Mouse (Mus musculus) bone marrow macrophage, adult 2 months (primary cell): ENCODE data around the gene Smpd4.

Experiments
- CTCF ChIP-seq: IDR thresholded peaks from 2 replicates; pipeline ENCODE4 v1.5.1; 2012; ENCODE audit warnings: low read depth, mild to moderate bottlenecking, low read length, moderate library complexity
- POLR2A ChIP-seq: IDR thresholded peaks from 2 replicates; pipeline ENCODE4 v1.6.1; 2012; ENCODE audit warnings: mild to moderate bottlenecking, low read depth, low read length, borderline replicate concordance

GRCm38 (mm10) chr16:17639951-17640350 is 20.8 kb downstream of the Smpd4 start:
- TF ChIP-seq CTCF (no peak), POLR2A (no peak)
